Mouse (Mus musculus) retina, postnatal 7 days (tissue): ENCODE measurements around the gene Ppp1cc.
"Not testable (repeated sequence)": the region's sequence is repeated elsewhere in the genome, so short reads cannot be mapped to it uniquely, and the experiment has no call there.

Experiments
- DNase-seq: peaks from one replicate; pipeline ENCODE4 v3.0.0-alpha.2; 2012; ENCODE audit warnings: low read depth, low spot score

Gene Ppp1cc

DNA sequence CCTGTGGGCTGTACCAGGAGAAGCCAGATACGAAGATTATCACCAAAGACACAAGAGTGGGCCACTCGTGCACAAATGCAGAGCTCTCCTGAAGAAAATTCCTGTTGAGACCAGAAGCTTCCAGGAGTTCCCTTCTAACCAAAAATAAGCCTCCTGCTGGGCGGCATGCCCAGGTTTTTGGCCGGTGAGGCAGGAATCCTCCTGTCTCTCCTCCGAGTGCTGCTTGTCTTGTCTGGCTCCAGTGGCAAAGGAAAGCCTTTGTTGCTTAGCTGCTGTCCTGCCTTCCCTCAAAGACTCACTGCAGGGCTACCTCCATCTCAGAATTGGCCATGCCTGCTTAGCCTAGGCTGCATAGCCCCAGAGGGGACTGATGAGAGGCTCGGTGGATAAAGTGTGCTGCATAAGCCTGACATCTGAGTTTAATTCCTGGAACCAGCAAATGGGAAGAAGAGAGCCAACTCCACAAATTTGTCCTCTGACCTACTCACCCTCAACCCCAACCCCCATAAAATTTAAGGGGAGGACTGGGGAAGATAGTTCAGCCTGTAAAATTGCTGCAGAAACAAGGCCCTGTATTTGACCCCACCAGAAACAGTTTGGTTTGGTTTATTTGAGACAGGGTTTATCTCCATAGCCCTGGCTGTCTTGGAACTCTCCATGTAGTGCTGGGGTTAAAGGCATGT, 7.3 kb downstream of the Ppp1cc start:
- DNase-seq = no peak

DNA sequence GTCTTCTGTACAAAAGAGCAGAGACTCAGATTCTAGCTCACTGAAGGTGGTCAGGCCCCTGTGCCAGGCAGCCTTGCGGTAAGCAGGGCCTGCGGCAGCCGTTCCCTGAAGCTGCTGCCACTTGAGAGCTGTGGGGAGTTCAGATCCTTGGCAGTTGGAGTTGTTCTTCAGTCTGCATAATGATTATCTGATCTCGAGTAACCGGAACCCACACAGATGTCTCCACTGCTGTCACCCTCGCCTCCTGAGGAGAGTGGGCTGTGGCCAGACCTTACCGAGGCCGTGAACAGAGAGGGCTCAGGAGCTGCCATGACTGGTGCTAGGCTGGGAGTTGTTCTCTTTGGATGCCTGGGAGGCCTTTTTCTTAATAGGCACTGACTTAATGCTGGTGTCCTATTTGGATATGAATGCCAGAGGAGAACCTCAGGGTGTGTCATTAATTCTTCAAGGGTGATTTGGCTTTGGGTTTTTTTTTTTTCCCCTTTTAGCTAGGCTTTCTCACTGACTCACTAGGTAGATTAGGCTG, 8.6 kb downstream of the Ppp1cc start:
- DNase-seq = no peak

DNA sequence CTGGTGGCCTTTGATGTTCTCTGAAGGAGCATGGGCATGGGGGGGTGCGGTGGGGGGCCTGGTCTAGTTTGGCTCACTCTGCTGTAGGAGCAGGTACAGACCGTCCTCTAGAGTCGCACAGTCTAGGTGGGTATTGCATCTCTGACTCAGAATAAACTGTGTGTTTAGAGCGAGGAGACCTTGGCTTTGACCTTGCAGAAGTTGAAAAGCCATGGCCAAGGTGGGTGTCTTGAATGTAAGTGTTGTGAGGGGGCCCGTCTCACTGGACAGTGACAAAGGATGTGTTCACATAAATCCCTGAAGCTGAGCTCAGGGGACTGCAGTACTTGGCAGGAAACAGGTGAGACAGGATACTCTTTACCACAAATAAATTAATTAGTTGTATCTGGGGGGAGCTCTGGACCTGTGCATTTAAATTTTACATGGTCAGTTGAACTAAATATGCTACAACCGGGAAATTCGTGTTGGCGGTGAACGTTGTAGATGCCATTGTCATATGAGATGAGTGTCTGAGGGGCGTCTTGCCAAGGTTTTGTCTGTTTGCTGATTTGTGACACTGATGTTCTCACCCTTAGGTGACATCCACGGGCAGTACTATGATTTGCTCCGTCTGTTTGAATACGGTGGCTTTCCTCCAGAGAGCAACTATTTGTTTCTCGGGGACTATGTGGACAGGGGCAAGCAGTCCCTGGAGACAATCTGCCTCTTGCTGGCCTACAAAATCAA, 10.4 kb downstream of the Ppp1cc start:
- DNase-seq = no peak

DNA sequence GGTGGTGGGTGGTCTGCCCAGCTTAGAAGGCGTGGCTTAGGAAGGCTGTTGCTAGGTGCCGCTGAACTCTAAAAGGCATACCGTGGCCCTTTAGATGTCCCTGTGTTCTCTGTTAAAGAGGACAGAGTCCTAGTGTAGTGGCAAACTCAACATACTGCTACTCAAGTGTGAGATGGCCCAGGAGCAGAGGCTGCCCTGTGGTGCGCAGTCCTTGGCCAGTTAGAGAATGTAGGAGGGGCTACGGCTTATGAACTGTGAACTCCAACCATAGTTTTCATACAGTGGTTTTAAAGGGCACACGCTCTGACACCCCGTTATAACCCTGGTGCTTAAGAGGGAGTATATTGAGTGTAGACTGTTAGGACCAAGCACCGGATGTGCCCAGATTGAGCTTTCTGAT, 13.0 kb downstream of the Ppp1cc start:
- DNase-seq = no peak

DNA sequence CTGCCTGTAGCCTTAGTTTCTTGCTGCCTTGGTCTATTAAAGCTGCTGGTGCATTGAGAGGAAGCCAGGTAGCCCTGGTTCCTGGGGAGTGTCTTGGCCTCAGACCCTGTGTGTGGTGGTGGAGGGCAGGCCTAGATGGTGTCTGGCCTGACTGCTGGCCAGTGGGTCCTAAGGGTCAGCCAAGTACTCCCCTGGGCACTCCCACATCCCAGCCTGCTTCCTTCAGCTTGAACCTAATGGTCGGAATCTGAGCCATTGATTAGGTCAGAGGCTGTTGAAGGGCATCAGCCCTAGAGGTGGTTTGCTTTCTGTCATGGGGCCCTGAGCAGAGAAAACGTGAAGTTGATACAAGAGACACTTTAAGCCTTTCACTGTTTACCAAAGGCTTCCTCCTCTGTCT, 17.3 kb downstream of the Ppp1cc start:
- no peak for DNase-seq

DNA sequence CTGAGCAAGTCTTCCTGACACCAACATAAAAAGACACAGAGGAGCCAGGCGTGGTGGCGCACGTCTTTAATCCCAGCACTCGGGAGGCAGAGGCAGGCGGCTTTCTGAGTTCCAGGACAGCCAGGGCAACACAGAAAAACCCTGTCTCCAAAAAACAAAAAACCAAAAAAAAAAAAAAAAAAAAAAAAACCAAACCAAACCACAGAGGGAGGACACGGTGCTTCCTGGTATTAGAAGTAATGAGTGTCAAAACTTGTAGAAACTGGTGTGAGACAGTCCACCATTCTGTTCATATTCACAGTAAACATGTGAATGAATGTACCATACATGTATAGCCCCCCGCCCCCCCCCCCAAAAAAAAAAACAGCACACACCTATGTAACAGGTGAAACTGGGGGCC, 17.9 kb downstream of the Ppp1cc start:
- DNase-seq = no peak

DNA sequence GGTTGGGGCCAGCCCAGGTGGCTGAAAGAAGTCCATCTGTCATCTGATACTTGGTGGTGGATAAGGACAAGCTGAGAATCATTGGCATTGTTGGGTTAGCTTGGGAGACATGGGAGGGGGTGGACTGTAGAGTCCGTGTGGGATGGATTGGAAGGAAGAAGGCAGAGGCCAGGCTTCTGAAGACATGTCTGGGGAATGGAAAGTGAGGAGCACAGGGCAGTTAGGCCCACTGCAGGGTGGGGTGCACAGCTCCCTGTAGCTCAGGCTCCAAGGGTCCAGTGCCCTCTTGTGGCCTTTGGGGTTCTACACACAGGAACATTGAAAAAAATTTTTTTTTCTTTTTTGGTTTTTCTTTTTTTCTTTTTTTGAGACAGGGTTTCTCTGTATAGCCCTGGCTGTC, 18.3 kb downstream of the Ppp1cc start:
- peak; percentile 40 for DNase-seq

DNA sequence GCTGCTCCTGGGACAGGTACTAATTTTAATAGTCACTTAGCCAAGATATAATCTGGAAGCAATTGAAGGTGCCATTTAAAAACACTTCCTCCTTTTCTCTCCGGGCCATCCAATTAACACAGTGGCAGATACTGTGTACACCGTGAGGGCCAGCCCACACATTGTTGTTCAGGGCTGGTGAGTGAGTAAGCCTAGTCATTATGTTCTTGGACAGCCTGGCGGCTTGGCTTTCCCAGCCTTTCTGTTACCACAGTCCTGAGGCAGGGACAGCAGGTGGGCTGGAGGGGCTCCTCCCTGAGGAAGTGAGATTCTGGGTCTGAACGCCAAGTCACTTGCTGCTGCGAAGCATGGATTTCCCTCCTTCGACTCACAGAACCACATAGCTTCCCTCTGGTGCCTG, 21.6 kb downstream of the Ppp1cc start:
- no peak for DNase-seq

DNA sequence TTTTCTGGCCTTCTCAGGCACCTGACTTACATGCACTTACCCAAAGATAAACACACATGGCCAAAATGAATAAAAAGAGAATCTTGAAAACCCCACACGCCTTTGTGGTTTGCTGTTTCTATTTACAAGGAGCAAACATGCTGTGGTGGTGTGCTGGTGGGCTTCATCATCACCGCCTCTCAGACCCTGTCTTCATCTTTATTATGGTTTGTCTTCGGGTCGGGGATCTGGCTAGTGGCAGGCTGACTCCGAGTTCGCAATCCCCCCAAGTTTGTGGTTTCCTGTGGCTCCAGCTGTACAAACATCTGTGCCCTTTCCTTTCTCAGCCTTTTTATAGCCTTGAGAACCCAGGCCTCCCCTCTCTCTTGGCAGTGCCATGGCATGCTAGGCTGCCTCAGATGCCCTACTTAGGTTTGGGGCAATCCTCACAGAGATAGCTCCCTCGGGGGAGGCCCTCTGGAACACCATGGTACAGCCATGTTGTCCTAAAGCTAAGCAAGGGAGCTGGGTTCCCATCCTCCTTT, 26.3 kb downstream of the Ppp1cc start:
- DNase-seq = no peak

DNA sequence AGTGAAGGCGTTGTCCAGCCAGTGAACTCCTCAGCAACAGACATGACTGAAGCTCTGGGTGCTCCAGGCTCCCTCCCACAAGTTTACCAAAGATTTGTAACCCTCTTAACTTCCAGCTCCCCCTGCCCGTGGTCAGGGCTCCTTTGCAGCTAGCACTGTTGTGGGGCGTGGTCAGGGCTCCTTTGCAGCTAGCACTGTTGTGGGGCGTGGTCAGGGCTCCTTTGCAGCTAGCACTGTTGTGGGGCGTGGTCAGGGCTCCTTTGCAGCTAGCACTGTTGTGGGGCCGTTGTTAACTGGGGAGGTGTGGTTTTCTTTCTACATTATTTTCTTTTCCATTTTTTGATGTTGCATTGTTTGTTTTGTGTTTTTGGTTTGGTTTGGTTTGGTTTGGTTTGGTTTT, 26.8 kb downstream of the Ppp1cc start:
- DNase-seq = not testable (repeated sequence)

DNA sequence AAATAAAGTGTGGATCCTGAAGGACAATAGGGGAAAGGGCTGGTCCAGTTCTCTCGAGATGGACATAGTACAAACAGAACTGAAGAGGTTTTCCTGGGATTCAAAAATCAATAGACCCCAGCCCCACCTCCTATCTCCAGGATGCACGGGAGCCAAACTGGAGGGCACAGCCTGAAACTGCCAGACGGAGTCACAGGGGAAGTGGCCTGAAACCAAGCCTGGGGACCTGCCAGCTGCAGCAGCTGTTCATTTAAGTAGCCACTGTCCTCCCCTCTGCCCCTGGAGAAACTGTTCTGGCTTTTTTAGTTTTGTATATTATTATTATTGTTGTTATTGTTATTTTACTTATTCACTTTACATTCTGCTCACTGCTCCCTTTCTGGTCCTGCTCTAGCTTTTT, 31.0 kb downstream of the Ppp1cc start:
- no peak for DNase-seq

DNA sequence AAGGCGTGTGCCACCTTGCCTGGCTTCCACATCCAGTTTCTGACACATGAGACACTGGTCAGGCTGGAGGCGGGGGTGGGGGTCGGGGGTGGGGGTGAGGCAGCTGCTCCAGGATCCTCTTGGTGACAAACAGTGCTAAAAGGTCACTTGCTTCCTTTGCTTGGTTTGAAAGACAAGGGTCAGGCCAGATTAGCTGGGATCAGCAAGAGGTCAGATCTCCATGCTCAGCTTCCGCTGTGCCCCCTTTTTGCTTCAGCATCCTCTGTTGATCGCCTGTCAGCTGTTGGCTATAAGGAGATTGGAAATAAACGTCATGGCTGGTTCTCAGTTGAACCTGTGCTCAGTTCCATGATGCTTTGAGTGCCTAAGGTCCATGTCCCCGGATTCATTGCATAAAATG, 32.4 kb downstream of the Ppp1cc start:
- DNase-seq = no peak

DNA sequence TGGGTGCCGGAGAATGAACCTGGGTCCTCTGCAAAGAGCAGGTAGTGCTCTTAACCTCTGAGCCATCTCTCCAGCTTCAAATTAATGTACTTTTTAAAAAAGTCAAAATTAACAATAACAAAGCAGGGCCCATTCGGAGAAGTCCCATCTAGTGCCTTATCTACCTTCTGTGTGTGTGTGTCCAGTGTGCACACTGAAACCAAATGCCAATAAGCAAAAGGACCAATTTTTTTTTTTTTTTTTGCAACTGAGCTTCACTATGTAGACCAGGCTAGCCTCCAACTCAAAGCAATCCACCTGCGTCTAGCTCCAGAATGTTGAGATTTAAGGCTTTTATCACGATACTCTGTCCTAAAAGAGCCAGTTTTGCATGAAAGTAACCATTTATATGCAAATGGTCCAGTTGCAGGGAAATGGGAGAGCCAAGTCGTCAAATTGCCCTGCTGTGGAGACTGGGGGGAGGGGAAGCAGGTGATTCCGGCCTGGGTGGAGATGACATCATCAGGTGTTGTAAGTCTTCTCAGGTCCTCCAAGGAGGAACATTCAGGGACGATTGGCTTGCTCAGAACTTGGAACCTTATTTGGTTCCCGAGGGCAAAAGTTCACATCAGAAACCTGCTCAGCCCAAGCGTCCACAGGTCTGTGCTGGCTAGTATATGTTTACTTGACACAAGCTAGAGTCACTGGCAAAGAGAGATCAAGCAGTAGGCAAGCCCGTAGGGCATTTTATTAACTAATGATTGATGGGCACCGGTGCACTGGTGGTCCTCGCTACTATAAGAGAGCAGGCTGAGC, 33.4 kb downstream of the Ppp1cc start:
- no peak for DNase-seq

DNA sequence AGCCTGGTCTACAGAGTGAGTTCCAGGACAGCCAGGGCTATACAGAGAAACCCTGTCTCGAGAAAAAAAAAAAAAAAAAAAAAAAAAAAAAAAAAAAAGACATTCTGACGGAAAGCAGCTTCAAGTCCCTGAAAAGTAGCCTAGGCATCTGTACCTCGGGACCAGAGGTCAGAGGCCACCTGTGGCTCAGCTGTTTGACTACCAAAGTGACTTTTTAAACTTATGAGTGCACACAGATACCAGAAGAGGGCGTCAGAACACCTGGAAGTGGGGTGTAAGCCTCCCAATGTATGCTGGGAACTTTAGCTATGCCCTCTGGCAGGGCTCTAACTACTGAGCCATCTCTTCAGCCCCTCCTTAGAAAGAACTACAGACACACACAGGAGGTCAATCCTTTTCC, 34.3 kb downstream of the Ppp1cc start:
- no peak for DNase-seq

DNA sequence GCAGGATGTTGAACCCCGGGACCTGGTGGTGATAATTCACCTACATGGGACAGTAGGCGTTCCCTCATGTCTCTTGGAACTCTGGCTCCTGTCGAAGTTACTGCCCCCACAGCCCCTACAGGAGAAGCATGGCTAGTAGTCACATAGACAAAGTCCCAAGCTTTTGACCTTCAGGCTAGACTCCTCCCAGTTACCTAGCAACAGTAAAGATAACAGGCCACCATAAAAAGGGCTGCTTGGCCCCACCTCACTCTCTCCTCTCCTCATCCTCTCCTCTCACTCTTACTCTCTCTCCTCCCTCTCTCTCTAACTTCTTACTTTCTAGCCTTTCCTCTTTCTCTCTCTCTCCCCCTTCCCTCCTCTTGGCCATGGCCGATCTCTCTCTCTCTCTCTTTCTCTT, 42.8 kb downstream of the Ppp1cc start:
- DNase-seq = no peak

DNA sequence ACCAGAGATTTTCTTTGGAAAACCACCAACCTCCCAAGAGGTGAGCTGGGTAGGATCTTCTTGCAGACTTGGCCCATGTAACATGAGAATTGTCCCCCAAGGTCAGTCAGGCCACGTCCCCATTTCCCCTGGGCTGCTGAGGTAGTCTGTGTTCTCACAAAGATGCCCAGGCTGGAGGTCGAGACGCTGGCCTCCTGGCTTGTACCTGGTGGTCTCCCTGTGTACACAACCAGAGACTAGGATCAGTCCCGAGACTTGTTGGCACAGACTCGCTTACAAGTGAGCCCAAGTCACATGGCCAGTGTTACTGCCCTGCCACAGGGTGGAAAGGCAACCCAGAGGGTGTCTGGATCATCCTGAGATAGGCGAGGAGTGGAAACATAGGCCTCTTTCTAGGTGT, 43.8 kb downstream of the Ppp1cc start:
- no peak for DNase-seq

DNA sequence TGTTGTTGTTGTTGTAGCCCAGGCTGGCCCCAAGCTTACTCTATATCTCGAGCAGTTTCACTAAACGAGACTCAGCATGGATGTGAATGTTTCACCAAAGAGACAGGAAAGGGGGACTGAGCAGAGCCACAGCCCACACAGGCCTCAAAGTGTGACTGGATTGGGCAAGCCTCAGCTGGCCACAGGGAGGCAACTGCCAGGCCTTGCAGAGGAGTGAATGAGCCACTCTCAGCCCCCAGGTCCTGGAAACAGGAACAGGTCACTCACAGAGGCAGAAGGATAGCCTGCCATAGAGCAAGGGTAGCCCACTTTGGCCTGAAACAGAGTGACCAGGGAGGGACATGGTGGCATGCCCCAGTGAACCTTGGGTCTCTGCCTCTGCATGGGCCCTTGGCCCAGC, 46.1 kb downstream of the Ppp1cc start:
- DNase-seq = no peak

DNA sequence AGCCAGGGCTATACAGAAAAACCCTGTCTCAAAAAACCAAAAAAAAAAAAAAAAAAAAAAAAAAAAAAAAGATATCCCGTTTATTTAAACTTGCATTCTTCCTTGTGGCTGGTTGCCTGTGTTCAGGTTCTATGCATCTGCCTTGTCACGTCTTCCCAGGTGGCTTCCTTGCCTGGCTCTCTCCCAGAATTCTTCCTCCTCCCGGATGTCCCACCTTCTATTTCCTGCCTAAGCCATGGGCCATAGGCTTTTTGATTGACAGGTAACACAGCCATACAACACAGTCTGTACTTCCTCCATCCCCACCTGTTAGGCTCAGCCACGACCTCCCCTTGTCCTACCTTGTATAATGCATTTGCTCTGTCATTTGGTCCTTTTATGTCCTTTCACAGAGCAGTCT, 48.4 kb downstream of the Ppp1cc start, which contains the start of gene Hvcn1:
Gene Hvcn1 (plus strand): TSS at position 330 of the 400 bp plus-strand sequence.
- DNase-seq = no peak

DNA sequence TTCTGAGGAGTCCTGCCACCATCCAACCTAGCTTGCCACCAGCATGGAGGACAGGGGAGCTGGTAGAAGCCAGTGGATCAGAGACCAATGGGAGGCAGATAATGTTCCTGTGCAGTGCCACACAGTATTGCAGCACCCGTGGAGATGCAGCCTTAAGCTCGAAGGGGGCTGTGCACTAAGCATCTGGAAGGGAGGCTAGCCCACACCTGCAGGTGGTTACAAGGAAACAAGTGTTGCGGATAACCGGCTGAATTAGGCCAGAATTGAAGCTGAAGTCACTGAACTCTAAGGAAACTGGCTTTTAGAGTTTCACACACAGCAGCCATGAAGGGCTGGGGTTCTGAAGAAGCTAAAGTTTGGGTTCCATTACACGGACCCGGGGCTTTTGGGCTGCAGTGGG, 50.8 kb downstream of the Ppp1cc start:
- DNase-seq = no peak

DNA sequence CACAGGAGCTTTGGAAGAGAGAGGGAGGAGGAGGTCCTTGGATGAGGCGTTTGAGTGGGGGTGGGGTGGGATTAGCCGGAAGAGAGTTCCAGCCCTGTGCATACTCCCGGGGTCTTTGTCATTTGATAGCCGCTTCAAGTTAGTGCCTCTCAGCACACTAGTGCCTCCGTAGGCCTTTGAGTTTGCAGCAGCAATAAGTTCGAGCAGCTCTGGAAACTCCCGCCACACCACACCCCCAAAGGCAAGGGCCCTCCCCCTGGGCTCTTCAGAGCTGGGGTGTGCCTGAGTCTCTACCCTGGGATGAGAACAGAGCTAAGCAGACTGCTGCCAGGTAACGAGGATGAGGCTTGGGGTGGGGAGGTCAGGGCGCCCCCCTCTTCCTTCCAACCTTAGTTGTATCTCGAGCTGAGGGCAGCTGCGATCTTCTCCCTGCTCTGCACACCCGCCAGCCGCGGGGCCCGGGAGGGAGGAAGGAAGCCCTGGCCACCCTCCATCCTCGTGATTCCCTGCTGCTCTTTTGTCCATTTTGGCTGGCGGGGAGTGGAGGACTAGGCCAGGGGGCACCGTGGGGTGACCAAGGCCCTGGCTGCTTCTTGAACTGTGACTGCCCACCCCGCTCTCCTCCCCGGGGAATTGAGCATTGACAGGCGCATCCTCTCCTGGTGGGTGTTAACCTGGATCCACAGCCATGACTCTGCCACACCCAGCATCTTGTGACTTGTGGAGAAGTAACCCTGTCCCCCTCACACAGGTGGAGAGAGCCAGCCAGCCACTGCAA, 51.7 kb downstream of the Ppp1cc start:
- DNase-seq = no peak

DNA sequence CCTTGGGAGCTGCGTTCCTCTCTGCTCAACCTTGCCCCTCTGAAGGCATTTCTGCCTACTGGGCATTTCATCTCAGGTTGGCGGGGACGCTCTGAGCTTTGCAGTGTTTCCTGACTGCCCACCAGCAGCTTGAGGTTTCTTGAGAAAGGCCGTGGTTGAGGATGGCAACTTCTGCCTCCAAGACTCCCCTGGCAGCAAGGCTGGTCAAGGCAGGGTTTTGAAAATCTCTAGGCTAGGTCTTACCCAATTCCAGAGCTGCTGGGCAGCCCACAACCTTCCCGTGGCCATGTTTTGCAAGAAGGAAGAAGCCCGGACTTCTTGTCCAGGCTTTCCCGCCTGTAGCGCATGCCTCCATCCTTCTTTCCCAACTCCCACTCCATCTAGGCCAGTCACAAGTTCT, 52.8 kb downstream of the Ppp1cc start:
- no peak for DNase-seq
